Mouse (Mus musculus) neural tube, embryonic 14.5 days (tissue): ENCODE data around the gene Xrcc1. TPM values are rescaled to one million over a fixed set of nuclear protein-coding genes. Genes with fewer than 3 reads are reported as not detected.

Experiments
- ATAC-seq: fragments of 200-750 bp; cut with Nextera tagmentation; 2 replicates; pipeline ENCODE4 v1.8.0; 2017; ENCODE audit warnings: low read depth, mild to moderate bottlenecking, moderate TSS enrichment, moderate library complexity
- H3K27ac ChIP-seq: fragments of 300-500 bp; sonication (generic); 2 replicates; pipeline ENCODE4 v1.5.1; 2014; ENCODE audit warnings: low read depth, mild to moderate bottlenecking, control low read depth, low read length, moderate library complexity, mixed read lengths
- H3K27me3 ChIP-seq: fragments of 300-500 bp; sonication (generic); 2 replicates; pipeline ENCODE4 v1.6.1; 2014; ENCODE audit warnings: low read length; ENCODE audit not compliant: control insufficient read depth, insufficient read depth
- H3K36me3 ChIP-seq: fragments of 300-500 bp; sonication (generic); 2 replicates; pipeline ENCODE4 v1.6.1; 2014; ENCODE audit warnings: low read length, mixed read lengths; ENCODE audit not compliant: control insufficient read depth, insufficient read depth
- H3K4me1 ChIP-seq: fragments of 300-500 bp; sonication (generic); 2 replicates; pipeline ENCODE4 v1.6.1; 2014; ENCODE audit warnings: low read length; ENCODE audit not compliant: control insufficient read depth, insufficient read depth
- H3K4me2 ChIP-seq: fragments of 300-500 bp; sonication (generic); 2 replicates; pipeline ENCODE4 v1.6.1; 2014; ENCODE audit warnings: mild to moderate bottlenecking, low read depth, low read length, control low read depth
- H3K4me3 ChIP-seq: fragments of 300-500 bp; sonication (generic); 2 replicates; pipeline ENCODE4 v1.5.1; 2014; ENCODE audit warnings: low read depth, low read length, control low read depth, mixed read lengths
- H3K9ac ChIP-seq: fragments of 300-500 bp; sonication (generic); replicated peaks from 2 replicates; pipeline ENCODE4 v1.6.1; 2014; ENCODE audit warnings: low read depth, mild to moderate bottlenecking, control low read depth, low read length, mixed read lengths
- H3K9me3 ChIP-seq: fragments of 300-500 bp; sonication (generic); 2 replicates; pipeline ENCODE4 v1.6.1; 2016; ENCODE audit warnings: low read length; ENCODE audit not compliant: control insufficient read depth
- WGBS: fragments of 180-500 bp; shearing (Covaris S2); extraction: QIAGEN DNeasy Blood & Tissue Kit; methylation state at CpG from one replicate; pipeline ENCODE4 v1.1.7; 2014; 5-methylcytosine and 5-hydroxymethylcytosine counted together
- polyA plus RNA-seq: library from polyadenylated mRNA; unstranded; fragments of >200 nt; fragmentation: Nextera tagmentation; extraction: Ambion mirVana; gene quantifications from 2 replicates; pipeline ENCODE4 v1.2.1, GENCODE M21; 2014

Gene Xrcc1
- 54.1 and 57.4 TPM in 2 replicates for polyA plus RNA-seq

- peaks cover 8% of the 10 kb centered on the region; the same call in 1 of the 2 replicates for H3K4me1 ChIP-seq
- H3K27me3 ChIP-seq, result no peaks in the 10 kb centered on the region
- peak within 1 kb of the TSS; percentile 61 for H3K4me2 ChIP-seq
- ATAC-seq, result peak; percentile 20
- no peaks in the 10 kb centered on the region for H3K9me3 ChIP-seq
- H3K9ac ChIP-seq, result peak within 1 kb of the TSS; percentile 79
- H3K36me3 ChIP-seq, result no peaks in the 10 kb centered on the region
- H3K4me3 ChIP-seq, result peak within 1 kb of the TSS; percentile 78
- 32% methylated on average over 13 of the region's 13 CpGs for WGBS
- peak within 1 kb of the TSS; percentile 62 for H3K27ac ChIP-seq
Measured at GRCm38 (mm10) chr7:24546068-24546614, at the start of gene Xrcc1, which contains the start of gene Pinlyp. Gene Xrcc1 (plus strand): TSS chr7:24546289. Gene Pinlyp (minus strand): TSS chr7:24546118.

- H3K27me3 ChIP-seq, result no peaks in the 10 kb centered on the region
- H3K4me3 ChIP-seq, result no peak overlapping the region
- peaks cover 7% of the 10 kb centered on the region; the same call in 1 of the 2 replicates for H3K4me1 ChIP-seq
- H3K9ac ChIP-seq, result no peak overlapping the region; the same call in 1 of the 2 replicates
- peaks cover 29% of the 10 kb centered on the region for H3K36me3 ChIP-seq
- H3K4me2 ChIP-seq, result no peak overlapping the region
- no peaks in the 10 kb centered on the region for H3K9me3 ChIP-seq
- H3K27ac ChIP-seq, result no peak overlapping the region
- no peak for ATAC-seq
- WGBS, result 20% methylated on average over 43 of the region's 43 CpGs
Measured at GRCm38 (mm10) chr7:24499856-24500577, 46.1 kb upstream of the Xrcc1 start.

- H3K9ac ChIP-seq, result no peak overlapping the region
- no peak overlapping the region for H3K27ac ChIP-seq
- no peaks in the 10 kb centered on the region for H3K9me3 ChIP-seq
- H3K27me3 ChIP-seq, result no peaks in the 10 kb centered on the region
- H3K36me3 ChIP-seq, result peaks cover 29% of the 10 kb centered on the region
- peaks cover 16% of the 10 kb centered on the region for H3K4me1 ChIP-seq
- H3K4me3 ChIP-seq, result no peak overlapping the region
- WGBS, result 36% methylated on average over 7 of the region's 7 CpGs
- no peak overlapping the region for H3K4me2 ChIP-seq
- ATAC-seq, result no peak
Measured at GRCm38 (mm10) chr7:24500929-24501328, 45.2 kb upstream of the Xrcc1 start.

DNA sequence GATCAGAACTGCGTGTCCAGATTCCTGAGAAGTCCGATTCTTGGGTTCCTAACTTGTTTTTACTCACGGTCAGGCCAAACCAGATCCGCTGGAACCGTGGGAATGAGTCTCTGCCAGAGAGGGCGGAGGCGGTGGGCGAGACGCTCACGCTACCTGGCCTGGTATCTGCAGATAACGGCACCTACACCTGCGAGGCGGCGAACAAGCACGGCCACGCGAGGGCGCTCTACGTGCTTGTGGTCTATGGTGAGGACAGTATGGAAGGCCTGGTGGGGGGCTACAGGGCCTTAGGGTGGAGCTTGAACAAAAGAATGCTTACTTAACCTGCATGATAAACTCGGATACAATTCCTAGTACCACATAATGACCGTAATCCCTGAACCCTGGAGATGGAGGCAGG is 44.6 kb upstream of the Xrcc1 start:
- Histone ChIP-seq H3K27me3 (no peaks in the 10 kb centered on the region), H3K4me1 (peaks cover 20% of the 10 kb centered on the region), H3K27ac (no peak overlapping the region), H3K4me3 (no peak overlapping the region), H3K4me2 (no peak overlapping the region), H3K9ac (no peak overlapping the region), H3K9me3 (no peaks in the 10 kb centered on the region), H3K36me3 (peaks cover 29% of the 10 kb centered on the region)
- ATAC-seq, result no peak
- WGBS, result 64% methylated on average over 21 of the region's 21 CpGs

GRCm38 (mm10) chr7:24504004-24504403 is 42.1 kb upstream of the Xrcc1 start:
- H3K4me3 ChIP-seq, result no peak overlapping the region
- H3K9ac ChIP-seq, result no peak overlapping the region
- no peak for ATAC-seq
- H3K4me1 ChIP-seq, result peaks cover 25% of the 10 kb centered on the region
- H3K27ac ChIP-seq, result no peak overlapping the region
- no peaks in the 10 kb centered on the region for H3K27me3 ChIP-seq
- no peaks in the 10 kb centered on the region for H3K9me3 ChIP-seq
- H3K36me3 ChIP-seq, result peaks cover 26% of the 10 kb centered on the region
- WGBS, result 18% methylated on average over 10 of the region's 10 CpGs
- no peak overlapping the region for H3K4me2 ChIP-seq

DNA sequence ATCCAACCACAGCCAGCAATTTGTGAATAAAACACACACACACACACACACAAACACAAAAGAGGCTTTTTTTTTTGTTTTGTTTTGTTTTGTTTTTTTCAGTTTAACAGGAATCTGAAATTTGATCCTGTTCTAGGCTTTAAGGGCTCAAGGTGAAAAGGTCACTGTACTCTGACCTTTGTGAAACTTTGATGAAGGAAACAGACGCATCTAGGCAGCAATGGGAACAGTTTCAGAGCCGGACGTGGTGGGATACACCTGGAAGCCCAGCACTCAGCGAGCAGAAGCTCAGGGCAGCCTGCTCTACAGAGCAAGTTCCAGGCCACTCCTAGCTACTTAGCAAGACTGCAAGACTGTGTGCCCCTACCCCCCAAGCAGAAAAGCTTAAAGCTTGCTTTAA is 41.2 kb upstream of the Xrcc1 start:
- no peaks in the 10 kb centered on the region for H3K9me3 ChIP-seq
- no peaks in the 10 kb centered on the region for H3K27me3 ChIP-seq
- ATAC-seq, result no peak
- H3K4me1 ChIP-seq, result peaks cover 25% of the 10 kb centered on the region
- H3K9ac ChIP-seq, result no peak overlapping the region
- 16% methylated on average over 4 of the region's 4 CpGs for WGBS
- peaks cover 21% of the 10 kb centered on the region for H3K36me3 ChIP-seq
- peak overlapping the region; percentile 99 for H3K27ac ChIP-seq
- no peak overlapping the region for H3K4me2 ChIP-seq
- H3K4me3 ChIP-seq, result no peak overlapping the region

- Histone ChIP-seq H3K36me3 (peaks cover 17% of the 10 kb centered on the region), H3K4me1 (peaks cover 25% of the 10 kb centered on the region), H3K4me2 (peak overlapping the region; percentile 66), H3K27ac (peak overlapping the region; percentile 99), H3K27me3 (no peaks in the 10 kb centered on the region), H3K9me3 (no peaks in the 10 kb centered on the region), H3K9ac (0 out of 2 replicates have a peak overlapping the region, but pooled peaks have one; percentile 89), H3K4me3 (peak overlapping the region; percentile 72)
- whole genome bisulfite sequencing, result 9% methylated on average over 15 of the region's 15 CpGs
- ATAC-seq, result no peak
Measured at GRCm38 (mm10) chr7:24505447-24506064, 40.5 kb upstream of the Xrcc1 start.

- Histone ChIP-seq H3K4me2 (peak overlapping the region; percentile 66), H3K4me1 (peaks cover 25% of the 10 kb centered on the region), H3K4me3 (peak overlapping the region; percentile 72), H3K9me3 (no peaks in the 10 kb centered on the region), H3K9ac (peak overlapping the region; percentile 89), H3K27ac (peak overlapping the region; percentile 99), H3K27me3 (no peaks in the 10 kb centered on the region), H3K36me3 (peaks cover 15% of the 10 kb centered on the region; the same call in 1 of the 2 replicates)
- WGBS, result 3% methylated on average over 3 of the region's 3 CpGs
- no peak for ATAC-seq
Measured at GRCm38 (mm10) chr7:24506065-24506459, 40.0 kb upstream of the Xrcc1 start.

DNA sequence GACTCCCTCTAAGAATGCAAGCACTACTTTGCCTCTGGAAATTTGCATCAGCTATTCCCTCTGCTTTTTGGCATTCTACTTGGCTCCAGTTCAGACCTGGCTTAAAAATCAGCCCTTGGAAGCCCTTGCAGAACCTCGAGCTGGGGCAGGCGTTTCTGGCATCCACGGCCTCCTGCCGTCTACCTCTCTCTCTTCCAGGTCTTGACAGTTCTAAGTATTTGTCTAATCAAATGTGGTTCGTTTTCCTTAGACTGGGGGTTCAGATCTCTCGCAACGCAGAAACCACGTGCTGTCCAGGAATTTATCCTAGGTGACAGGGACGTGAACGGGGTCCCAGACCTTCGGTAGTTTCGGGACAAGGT is 39.6 kb upstream of the Xrcc1 start:
- H3K9me3 ChIP-seq, result no peaks in the 10 kb centered on the region
- no peaks in the 10 kb centered on the region for H3K27me3 ChIP-seq
- peak overlapping the region; percentile 72 for H3K4me3 ChIP-seq
- peak overlapping the region; percentile 66 for H3K4me2 ChIP-seq
- H3K36me3 ChIP-seq, result peaks cover 13% of the 10 kb centered on the region; the same call in 1 of the 2 replicates
- peak overlapping the region; percentile 99 for H3K27ac ChIP-seq
- WGBS, result under 1% methylated on average over 12 of the region's 12 CpGs
- peaks cover 25% of the 10 kb centered on the region for H3K4me1 ChIP-seq
- peak overlapping the region; percentile 89 for H3K9ac ChIP-seq
- ATAC-seq, result 0 out of 2 replicates have a peak, but pooled peaks have one; percentile 6
